In genomic region chr1:144699790-144700189, GRCm38 (mm10) we compare ENCODE assay signal across 14 mouse cellular contexts.
"Had no signal": no experiment of that assay in that cellular context is flagged by ENCODE, and none has a peak within 500 bp of the region (broad histone marks: within the 10 kb centered on the region; RNA-seq: fewer than 3 reads in every experiment).

No protein-coding gene starts in this region.

- H3K4me2 ChIP-seq: kidney, embryonic 15.5 days; limb, embryonic 13.5 days; midbrain, embryonic 11.5 days; midbrain, embryonic 15.5 days; neural tube, embryonic 12.5 days had no signal

- H3K4me3 ChIP-seq: kidney, embryonic 15.5 days; limb, embryonic 13.5 days; megakaryocyte, embryonic 14.5 days; midbrain, embryonic 15.5 days; neural tube, embryonic 12.5 days had no signal

- H3K27ac ChIP-seq: kidney, embryonic 15.5 days; limb, embryonic 13.5 days; liver, embryonic 14.5 days; midbrain, embryonic 15.5 days; neural tube, embryonic 12.5 days had no signal

- DNase-seq: kidney, adult 2 months; kidney, postnatal 14 days; left cerebral cortex, postnatal 4 days; lung, adult 18-20 months; lung, postnatal 4 days; right cerebral cortex, postnatal 25 days; thymus, postnatal 4 days had no signal

- H3K36me3 ChIP-seq: kidney, embryonic 15.5 days; limb, embryonic 13.5 days; midbrain, embryonic 15.5 days; neural tube, embryonic 12.5 days had no signal

- H3K9ac ChIP-seq: kidney, embryonic 15.5 days; limb, embryonic 13.5 days; liver, embryonic 14.5 days; midbrain, embryonic 15.5 days; neural tube, embryonic 12.5 days had no signal

- H3K27me3 ChIP-seq: kidney, embryonic 15.5 days; limb, embryonic 13.5 days; megakaryocyte, embryonic 14.5 days; midbrain, embryonic 15.5 days; neural tube, embryonic 12.5 days had no signal

- ATAC-seq: midbrain, embryonic 15.5 days had no signal

- H3K9me3 ChIP-seq: kidney, embryonic 15.5 days; limb, embryonic 13.5 days; megakaryocyte, embryonic 14.5 days; midbrain, embryonic 15.5 days; neural tube, embryonic 12.5 days had no signal

- H3K4me1 ChIP-seq: kidney, embryonic 15.5 days; limb, embryonic 13.5 days; midbrain, embryonic 15.5 days; neural tube, embryonic 12.5 days had no signal
